In the genomic region with DNA sequence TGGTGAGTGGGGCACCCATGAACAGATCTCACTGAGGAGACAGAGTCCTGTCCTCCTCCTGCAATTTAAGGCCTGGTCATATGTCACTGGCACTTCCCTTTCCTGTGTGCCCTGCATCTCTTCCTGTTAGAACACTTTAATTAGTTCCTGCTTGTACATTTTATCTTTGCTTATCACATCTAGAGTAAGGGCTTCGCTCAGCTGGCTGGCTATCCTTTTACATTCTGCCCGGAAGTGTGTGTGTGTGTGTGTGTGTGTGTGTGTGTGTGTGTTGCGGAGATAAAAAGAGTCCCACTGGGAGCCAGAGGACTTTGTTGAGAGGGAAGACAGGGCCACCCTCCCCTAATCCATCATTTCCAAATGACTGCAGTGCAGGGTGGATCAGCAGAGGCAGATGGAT, we compare ENCODE assay signal across 11 mouse cellular contexts.
DNase-seq lines count a peak whose midpoint lies in the region; ATAC-seq and TF ChIP-seq lines count a peak whose summit lies in the region.
"Had no signal": no experiment of that assay in that cellular context is flagged by ENCODE, and none has a peak within 500 bp of the region (broad histone marks: within the 10 kb centered on the region; RNA-seq: fewer than 3 reads in every experiment).

No protein-coding gene starts in this region.

- TF ChIP-seq CTCF in spleen, adult 2 months (IDR thresholded peaks at IDR 0.05; ENCODE audit: extremely low read depth, insufficient read depth, insufficient read length, insufficient replicate concordance), result no peak
- no peak for TF ChIP-seq CTCF in layer of hippocampus, adult 2 months (conservative IDR thresholded peaks at IDR 0.05)

- no peak overlapping the region for H3K4me2 ChIP-seq in liver, embryonic 16.5 days (ENCODE audit: low read depth, low read length)
- H3K4me2 ChIP-seq: midbrain, embryonic 13.5 days had no signal

- H3K4me1 ChIP-seq in spleen, adult 2 months (ENCODE audit: control insufficient read depth, insufficient read depth, insufficient read length), result peaks cover 35% of the 10 kb centered on the region; the same call in 1 of the 2 replicates
- H3K4me1 ChIP-seq in liver, embryonic 16.5 days (ENCODE audit: control insufficient read depth, low read depth, low read length), result no peaks in the 10 kb centered on the region; the same call in 1 of the 2 replicates

- H3K36me3 ChIP-seq in spleen, adult 2 months (ENCODE audit: control insufficient read depth, insufficient read depth, low read length), result no peaks in the 10 kb centered on the region
- no peaks in the 10 kb centered on the region for H3K36me3 ChIP-seq in liver, embryonic 16.5 days (ENCODE audit: control insufficient read depth, insufficient read depth)
- H3K36me3 ChIP-seq in splenic B cell, adult 2 months (ENCODE audit: control insufficient read depth, insufficient read depth, low read length, poor library complexity, severe bottlenecking), result no peaks in the 10 kb centered on the region
- H3K36me3 ChIP-seq: midbrain, embryonic 13.5 days had no signal

- H3K9ac ChIP-seq in liver, embryonic 16.5 days (ENCODE audit: low read depth, low read length), result no peak overlapping the region
- H3K9ac ChIP-seq: midbrain, embryonic 13.5 days had no signal

- no peak for TF ChIP-seq POLR2A in spleen, adult 2 months (IDR thresholded peaks at IDR 0.05; ENCODE audit: low read depth, low read length)

- no peaks in the 10 kb centered on the region for H3K9me3 ChIP-seq in liver, embryonic 16.5 days (replicated peaks; ENCODE audit: control insufficient read depth, low read length)
- H3K9me3 ChIP-seq: midbrain, embryonic 13.5 days had no signal

- 12% methylated on average over 3 of the region's 3 CpGs for WGBS in spleen, adult 2 months
- 13% methylated on average over 3 of the region's 3 CpGs for WGBS in liver, embryonic 16.5 days (ENCODE audit: insufficient replicate concordance)

- H3K27ac ChIP-seq in spleen, adult 2 months (ENCODE audit: insufficient read depth, low read length), result peak overlapping the region; percentile 93
- no peak overlapping the region for H3K27ac ChIP-seq in liver, embryonic 16.5 days (ENCODE audit: low read length)
- H3K27ac ChIP-seq in layer of hippocampus, adult 2 months, result no peak overlapping the region
- H3K27ac ChIP-seq: midbrain, embryonic 13.5 days had no signal

- H3K27me3 ChIP-seq in spleen, adult 2 months (ENCODE audit: control insufficient read depth, insufficient read depth, low read length), result no peaks in the 10 kb centered on the region
- no peaks in the 10 kb centered on the region for H3K27me3 ChIP-seq in liver, embryonic 16.5 days (ENCODE audit: control insufficient read depth, insufficient read depth, low read depth, low read length)
- no peaks in the 10 kb centered on the region for H3K27me3 ChIP-seq in splenic B cell, adult 2 months (ENCODE audit: control insufficient read depth, insufficient read depth, low read length, poor library complexity, severe bottlenecking)
- H3K27me3 ChIP-seq: midbrain, embryonic 13.5 days had no signal

- ATAC-seq in liver, embryonic 16.5 days (ENCODE audit: low read depth), result peak; percentile 21; the same call in 1 of the 2 replicates
- ATAC-seq: midbrain, embryonic 13.5 days had no signal

- peak in 1 of 2 experiments; percentile 53 for DNase-seq in spleen, adult 2 months (ENCODE audit: low read depth in 1 of 2, low spot score in 2 of 2)
- no peak for DNase-seq in spleen, postnatal 14 days (ENCODE audit: low spot score in 2 of 2)
- DNase-seq in embryo, embryonic 11 days, result peak; percentile 20
- peak; percentile 66 for DNase-seq in splenic B cell, adult 2 months (ENCODE audit: low read depth, low spot score)
- DNase-seq in frontal cortex, postnatal 25 days (ENCODE audit: low spot score in 2 of 2), result no peak
- DNase-seq in layer of hippocampus, adult 2 months (ENCODE audit: low spot score in 2 of 2), result no peak
- DNase-seq: cerebellum, adult 11 months; left cerebral cortex, postnatal 4 days had no signal

- no peak overlapping the region for H3K4me3 ChIP-seq in spleen, adult 2 months (ENCODE audit: extremely low read depth, insufficient read depth, insufficient read length)
- no peak overlapping the region for H3K4me3 ChIP-seq in liver, embryonic 16.5 days (ENCODE audit: low read depth, low read length)
- H3K4me3 ChIP-seq in layer of hippocampus, adult 2 months, result no peak overlapping the region
- H3K4me3 ChIP-seq: erythroblast, embryonic 14.5 days; midbrain, embryonic 13.5 days had no signal

Comparison
In these comparisons a context has a peak if more than half of its experiments do, and no peak if none do; other contexts are left out.
1. DNase-seq: peak in embryo, embryonic 11 days (single experiment) and splenic B cell, adult 2 months (single experiment); none in spleen, postnatal 14 days (0 of 2), frontal cortex, postnatal 25 days (0 of 2) and layer of hippocampus, adult 2 months (0 of 2).